Mouse (Mus musculus) splenic B cell, adult 2 months (primary cell): ENCODE results near the gene Esp24.
"Not testable (repeated sequence)": the region's sequence is repeated elsewhere in the genome, so short reads cannot be mapped to it uniquely, and the experiment has no call there.

ENCODE experiments used
- DNase-seq: peaks from one replicate; pipeline ENCODE4 v3.0.0-alpha.2; 2011; ENCODE audit warnings: low read depth, low spot score
- H3K27me3 ChIP-seq: 2 replicates; pipeline ENCODE4 v1.6.1; 2012; ENCODE audit warnings: mild to moderate bottlenecking, low read length, moderate library complexity, mixed read lengths; ENCODE audit not compliant: control insufficient read depth, poor library complexity, insufficient read depth, severe bottlenecking
- H3K36me3 ChIP-seq: 2 replicates; pipeline ENCODE4 v1.6.1; 2012; ENCODE audit warnings: mild to moderate bottlenecking, low read length, moderate library complexity, mixed read lengths; ENCODE audit not compliant: control insufficient read depth, poor library complexity, insufficient read depth, severe bottlenecking

The Esp24 gene

GRCm38 (mm10) chr17:39036395-39036794 is at the start of gene Esp24:
Gene Esp24, plus strand, starts transcription at chr17:39036695.
- not testable (repeated sequence) for H3K27me3 ChIP-seq, H3K36me3 ChIP-seq, DNase-seq

GRCm38 (mm10) chr17:39009846-39010245 is 26.6 kb upstream of the Esp24 start:
- H3K36me3 ChIP-seq, result no peaks in the 10 kb centered on the region
- DNase-seq, result no peak

GRCm38 (mm10) chr17:39010675-39011638 is 25.5 kb upstream of the Esp24 start:
- no peak for DNase-seq
- H3K36me3 ChIP-seq, result no peaks in the 10 kb centered on the region
- no peaks in the 10 kb centered on the region for H3K27me3 ChIP-seq

More at GRCm38 (mm10) chr17:39009846-39010245, 26.6 kb upstream of the Esp24 start:
- no peaks in the 10 kb centered on the region for H3K27me3 ChIP-seq

- Histone ChIP-seq H3K27me3 (no peaks in the 10 kb centered on the region), H3K36me3 (no peaks in the 10 kb centered on the region)
- DNase-seq, result no peak
These were observed 19.3 kb upstream of the Esp24 start for GRCm38 (mm10) chr17:39017184-39017583.

- DNase-seq, result no peak
- Histone ChIP-seq H3K36me3 (no peaks in the 10 kb centered on the region), H3K27me3 (no peaks in the 10 kb centered on the region)
These were observed 6.7 kb downstream of the Esp24 start, which contains the start of gene Gm21903 for GRCm38 (mm10) chr17:39043241-39043640. Gene Gm21903, minus strand, starts transcription at chr17:39043341.

GRCm38 (mm10) chr17:39063641-39064040 is 27.1 kb downstream of the Esp24 start:
- DNase-seq, result no peak
- H3K36me3 ChIP-seq, result no peaks in the 10 kb centered on the region
- H3K27me3 ChIP-seq, result no peaks in the 10 kb centered on the region

- no peaks in the 10 kb centered on the region for H3K27me3 ChIP-seq
- no peak for DNase-seq
- H3K36me3 ChIP-seq, result no peaks in the 10 kb centered on the region
These were observed 40.4 kb downstream of the Esp24 start, which contains the start of gene Esp23 for GRCm38 (mm10) chr17:39076937-39077336. Gene Esp23, minus strand, starts transcription at chr17:39077037.
